Mouse (Mus musculus) MEL (cell line): ENCODE results near the gene Ung.

Experiments
- CTCF ChIP-seq, 3 experiments: IDR thresholded peaks in 2 of 3; conservative IDR thresholded peaks in 1 of 3; 2 replicates each; pipeline ENCODE4 v1.5.1; 2011 to 2012; ENCODE audit warnings: low read length in 3 of 3, low read depth in 2 of 3, mild to moderate bottlenecking in 2 of 3, improper control_type of control experiment in 1 of 3, inconsistent platforms in 1 of 3, mixed read lengths in 1 of 3, moderate library complexity in 1 of 3; ENCODE audit not compliant: control insufficient read depth in 1 of 3, insufficient read depth in 1 of 3, poor library complexity in 1 of 3, severe bottlenecking in 1 of 3
- JUND ChIP-seq: IDR thresholded peaks from 2 replicates; pipeline ENCODE4 v1.6.1; 2011; ENCODE audit warnings: low read depth, mild to moderate bottlenecking, improper control_type of control experiment, low read length
- ZKSCAN1 ChIP-seq: IDR thresholded peaks from 2 replicates; pipeline ENCODE4 v1.6.1; 2012; ENCODE audit warnings: low read depth, mild to moderate bottlenecking, inconsistent platforms, low read length, improper control_type of control experiment, moderate library complexity

- TF ChIP-seq JUND (no peak), CTCF (IDR thresholded peaks at IDR 0.05 in 2 of 3, conservative IDR thresholded peaks at IDR 0.05 in 1 of 3; ENCODE audit: control insufficient read depth in 1 of 3, insufficient read depth in 1 of 3, low read depth in 2 of 3, low read length in 3 of 3, poor library complexity in 1 of 3, severe bottlenecking in 1 of 3) (peak; percentile 76 to 83 (median 77)), ZKSCAN1 (no peak)
These were observed 2.5 kb upstream of the Ung start, which contains the start of gene Alkbh2 for GRCm38 (mm10) chr5:114127374-114128349.
